Mouse (Mus musculus) stomach, embryonic 16.5 days (tissue): ENCODE data around the gene Hoxa6. TPM values are rescaled to one million over a fixed set of nuclear protein-coding genes. Genes with fewer than 3 reads are reported as not detected.
A peak's percentile ranks its signal among the peaks of the same experiment; 100 is the strongest.

Experiments
- ATAC-seq: fragments of 200-750 bp; cut with Nextera tagmentation; 2 replicates; pipeline ENCODE4 v1.8.0; 2017; ENCODE audit warnings: moderate number of reproducible peaks, moderate TSS enrichment; ENCODE audit not compliant: insufficient read depth, low FRiP score
- H3K27ac ChIP-seq: fragments of 300-500 bp; sonication (generic); 2 replicates; pipeline ENCODE4 v1.5.1; 2014; ENCODE audit warnings: low read length
- H3K27me3 ChIP-seq: fragments of 300-500 bp; sonication (generic); 2 replicates; pipeline ENCODE4 v1.6.1; 2014; ENCODE audit warnings: low read length, control low read depth, mixed read lengths; ENCODE audit not compliant: control insufficient read depth, insufficient read depth
- H3K36me3 ChIP-seq: fragments of 300-500 bp; sonication (generic); 2 replicates; pipeline ENCODE4 v1.6.1; 2014; ENCODE audit warnings: low read length; ENCODE audit not compliant: control insufficient read depth, insufficient read depth
- H3K4me1 ChIP-seq: fragments of 300-500 bp; sonication (generic); 2 replicates; pipeline ENCODE4 v1.6.1; 2014; ENCODE audit warnings: low read length, control low read depth, mixed read lengths; ENCODE audit not compliant: control insufficient read depth, insufficient read depth
- H3K4me2 ChIP-seq: fragments of 300-500 bp; sonication (generic); 2 replicates; pipeline ENCODE4 v1.6.1; 2014; ENCODE audit warnings: low read depth, low read length, mixed read lengths
- H3K4me3 ChIP-seq: fragments of 300-500 bp; sonication (generic); replicated peaks from 2 replicates; pipeline ENCODE4 v1.5.1; 2014; ENCODE audit warnings: mild to moderate bottlenecking, low read length
- H3K9ac ChIP-seq: fragments of 300-500 bp; sonication (generic); 2 replicates; pipeline ENCODE4 v1.6.1; 2014; ENCODE audit warnings: low read length
- H3K9me3 ChIP-seq: fragments of 300-500 bp; sonication (generic); replicated peaks from 2 replicates; pipeline ENCODE4 v1.6.1; 2016; ENCODE audit warnings: low read length, control low read depth; ENCODE audit not compliant: control insufficient read depth
- WGBS: fragments of 180-500 bp; shearing (Covaris S2); extraction: QIAGEN DNeasy Blood & Tissue Kit; methylation state at CpG from one replicate; pipeline ENCODE4 v1.1.7; 2014; 5-methylcytosine and 5-hydroxymethylcytosine counted together
- polyA plus RNA-seq: library from polyadenylated mRNA; unstranded; fragments of >200 nt; fragmentation: Nextera tagmentation; extraction: Ambion mirVana; gene quantifications from 2 replicates; pipeline ENCODE4 v1.2.1, GENCODE M21; 2015

Gene Hoxa6
- polyA plus RNA-seq, 1 experiment from 2014 or later: 1.3 TPM

DNA sequence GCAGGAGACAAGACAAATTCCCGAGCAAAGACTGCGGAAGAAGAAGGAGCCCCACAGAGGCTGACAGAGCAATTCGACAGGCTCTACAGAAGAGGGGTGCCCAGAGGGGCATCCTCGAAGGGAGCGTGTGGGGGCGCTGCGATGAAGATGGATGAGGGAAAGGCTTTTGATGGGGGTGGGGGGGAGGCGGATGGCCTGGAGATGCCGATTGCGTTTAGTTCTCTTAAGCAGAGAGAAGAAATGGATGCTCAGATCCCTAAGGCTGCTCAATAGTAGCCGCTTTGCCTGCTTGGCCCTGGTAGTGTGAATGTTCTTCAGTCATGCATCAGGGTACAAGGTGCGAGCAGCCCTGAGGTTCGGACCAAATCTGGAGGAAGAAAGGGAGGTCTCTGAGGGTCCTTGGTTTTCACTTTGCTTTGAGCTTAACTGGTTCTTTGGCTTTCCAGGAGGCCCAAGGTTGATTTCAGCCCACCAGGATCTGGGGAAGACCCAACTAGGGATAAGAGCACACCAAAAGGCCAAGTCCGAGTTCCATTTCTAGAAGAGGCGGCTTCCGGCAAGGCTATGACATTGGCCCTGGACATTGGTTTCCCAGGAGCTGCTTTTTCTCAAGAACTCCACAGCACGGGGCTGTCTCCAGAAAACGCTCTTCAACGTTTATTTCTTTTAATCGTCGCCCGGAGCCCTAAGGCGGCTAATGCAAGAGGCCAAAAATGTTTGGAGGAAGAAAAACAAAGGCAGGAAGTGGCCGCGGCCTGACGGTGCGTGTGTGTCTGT, 40.3 kb upstream of the Hoxa6 start:
- Histone ChIP-seq H3K9ac (no peak overlapping the region), H3K36me3 (no peaks in the 10 kb centered on the region), H3K27ac (no peak overlapping the region), H3K4me2 (no peak overlapping the region), H3K27me3 (peaks cover 86% of the 10 kb centered on the region), H3K4me1 (peaks cover 5% of the 10 kb centered on the region; the same call in 1 of the 2 replicates), H3K4me3 (no peak overlapping the region), H3K9me3 (no peaks in the 10 kb centered on the region)
- ATAC-seq: no peak
- 3% methylated on average over 27 of the region's 27 CpGs for WGBS

DNA sequence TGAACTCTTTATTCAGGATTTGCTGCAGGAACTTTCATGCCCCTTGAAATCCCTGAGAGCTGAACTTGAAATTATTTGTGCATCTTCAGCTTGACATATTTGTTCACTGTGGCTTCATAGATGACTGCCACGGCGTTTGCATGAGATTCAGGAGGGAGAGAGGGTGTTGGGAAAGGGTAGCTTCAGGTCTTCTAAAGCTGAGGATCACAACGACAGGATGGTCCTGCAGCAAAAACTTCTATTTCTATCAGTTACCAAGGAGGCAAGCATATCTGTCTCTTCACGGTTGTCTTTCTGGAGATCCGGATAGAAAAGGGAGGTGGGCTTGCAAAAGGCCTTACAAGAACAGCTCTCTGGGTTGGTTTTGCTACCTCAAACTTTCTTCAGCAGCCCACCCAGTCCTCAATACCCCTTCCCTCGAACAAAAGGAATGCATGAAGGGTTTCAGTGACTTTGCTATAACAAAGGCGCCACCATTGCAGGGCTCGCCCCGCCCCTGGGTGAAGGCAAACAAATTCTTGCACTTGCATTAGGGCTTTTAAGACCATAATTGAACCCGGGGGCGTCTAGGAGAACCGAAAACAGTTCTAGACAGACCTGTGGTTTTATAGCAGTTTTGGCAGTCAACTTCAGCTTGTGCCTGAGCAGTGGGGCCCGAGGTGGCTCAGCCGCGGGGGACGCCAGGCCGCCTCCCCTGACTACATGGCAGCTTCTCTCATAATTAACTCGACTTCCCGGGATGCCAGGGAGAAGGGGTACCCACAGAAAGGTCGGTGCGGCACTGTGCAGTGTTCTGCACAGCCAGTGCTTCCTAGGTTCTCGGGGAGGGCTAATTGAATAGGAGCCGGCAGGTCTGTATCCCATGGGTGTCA, 39.5 kb upstream of the Hoxa6 start:
- H3K9ac ChIP-seq: no peak overlapping the region
- no peak overlapping the region for H3K27ac ChIP-seq
- no peak for ATAC-seq
- peaks cover 5% of the 10 kb centered on the region; the same call in 1 of the 2 replicates for H3K4me1 ChIP-seq
- H3K4me3 ChIP-seq: no peak overlapping the region
- no peaks in the 10 kb centered on the region for H3K36me3 ChIP-seq
- 1% methylated on average over 23 of the region's 23 CpGs for WGBS
- H3K27me3 ChIP-seq: peaks cover 95% of the 10 kb centered on the region
- H3K4me2 ChIP-seq: no peak overlapping the region
- H3K9me3 ChIP-seq: no peaks in the 10 kb centered on the region

DNA sequence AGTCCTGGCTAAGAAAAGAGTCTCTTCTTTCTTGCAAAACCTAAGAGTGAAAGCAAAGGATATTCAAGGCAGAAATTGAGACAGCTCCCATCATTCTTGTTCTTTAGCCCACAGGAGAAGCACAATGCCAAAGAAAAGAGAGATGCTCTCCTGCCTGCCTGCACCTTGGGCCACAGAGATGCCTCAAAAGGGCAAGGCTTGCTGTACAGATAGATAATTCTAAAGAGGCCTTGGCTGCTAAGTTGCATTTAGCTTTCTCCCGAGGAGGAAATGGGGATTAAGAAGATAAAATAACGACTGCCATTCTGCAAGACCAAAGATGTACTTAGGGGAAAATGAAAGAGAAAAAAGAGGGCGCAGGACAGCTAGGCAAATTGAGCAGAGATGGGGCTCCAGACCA, 38.4 kb upstream of the Hoxa6 start:
- H3K4me2 ChIP-seq: no peak overlapping the region
- H3K27me3 ChIP-seq: peaks cover 95% of the 10 kb centered on the region
- no peak for ATAC-seq
- no peaks in the 10 kb centered on the region for H3K9me3 ChIP-seq
- WGBS: 6% methylated on average over 3 of the region's 3 CpGs
- peaks cover 5% of the 10 kb centered on the region; the same call in 1 of the 2 replicates for H3K4me1 ChIP-seq
- no peaks in the 10 kb centered on the region for H3K36me3 ChIP-seq
- no peak overlapping the region for H3K4me3 ChIP-seq
- H3K9ac ChIP-seq: no peak overlapping the region
- no peak overlapping the region for H3K27ac ChIP-seq

DNA sequence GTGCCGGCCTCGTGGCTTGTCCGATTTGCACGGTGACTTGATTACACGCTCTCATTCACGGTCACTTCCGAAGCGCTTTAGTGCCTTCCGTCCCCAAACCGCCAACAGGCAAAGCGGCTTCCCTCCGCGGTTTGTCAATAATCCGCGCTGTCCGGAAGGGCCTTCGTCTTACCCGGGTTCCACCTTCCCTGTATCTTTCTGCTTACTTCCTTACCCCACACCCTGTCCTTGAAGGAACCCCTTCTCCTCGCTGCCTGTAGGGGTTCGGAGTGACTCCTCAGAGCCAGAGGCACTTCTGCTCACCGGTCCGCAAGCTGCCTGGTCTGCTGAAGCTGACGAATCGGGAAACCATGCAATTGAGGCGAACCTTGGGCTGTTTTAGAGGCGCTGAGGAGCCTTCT, 37.9 kb upstream of the Hoxa6 start:
- 1% methylated on average over 26 of the region's 26 CpGs for WGBS
- Histone ChIP-seq H3K4me1 (peaks cover 5% of the 10 kb centered on the region; the same call in 1 of the 2 replicates), H3K4me2 (no peak overlapping the region), H3K27me3 (peaks cover 95% of the 10 kb centered on the region), H3K27ac (no peak overlapping the region), H3K36me3 (no peaks in the 10 kb centered on the region), H3K4me3 (no peak overlapping the region), H3K9me3 (no peaks in the 10 kb centered on the region), H3K9ac (no peak overlapping the region)
- no peak for ATAC-seq

DNA sequence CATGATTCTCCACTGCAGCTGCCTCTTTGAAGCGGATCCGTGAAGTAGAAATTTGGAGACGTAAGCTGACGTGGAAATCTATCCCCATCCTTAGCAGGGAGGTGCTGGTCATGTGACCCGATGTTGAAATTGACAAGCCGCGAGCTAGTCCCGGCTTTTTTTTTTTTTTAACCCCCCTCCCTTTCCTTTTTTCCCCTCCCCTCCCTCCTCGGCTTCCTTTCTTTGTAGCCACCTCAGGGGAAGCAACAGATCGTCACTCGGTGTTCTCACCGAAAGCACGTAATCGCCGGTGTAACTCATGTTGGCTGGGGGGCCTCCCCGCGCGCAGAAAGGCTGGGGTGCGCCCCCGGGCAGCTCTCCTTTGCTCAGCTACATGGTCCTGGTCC, 37.2 kb upstream of the Hoxa6 start, which contains the start of gene Hoxa11:
Gene Hoxa11 (minus strand): TSS at position 54 of the 386 bp plus-strand sequence.
- Histone ChIP-seq H3K27me3 (peaks cover 95% of the 10 kb centered on the region), H3K27ac (no peak within 1 kb of the TSS), H3K36me3 (no peaks in the 10 kb centered on the region), H3K4me1 (peaks cover 5% of the 10 kb centered on the region; the same call in 1 of the 2 replicates), H3K4me2 (no peak within 1 kb of the TSS), H3K4me3 (peak within 1 kb of the TSS; percentile 20; the same call in 1 of the 2 replicates), H3K9ac (no peak within 1 kb of the TSS), H3K9me3 (no peaks in the 10 kb centered on the region)
- no peak for ATAC-seq
- WGBS: 3% methylated on average over 20 of the region's 20 CpGs

DNA sequence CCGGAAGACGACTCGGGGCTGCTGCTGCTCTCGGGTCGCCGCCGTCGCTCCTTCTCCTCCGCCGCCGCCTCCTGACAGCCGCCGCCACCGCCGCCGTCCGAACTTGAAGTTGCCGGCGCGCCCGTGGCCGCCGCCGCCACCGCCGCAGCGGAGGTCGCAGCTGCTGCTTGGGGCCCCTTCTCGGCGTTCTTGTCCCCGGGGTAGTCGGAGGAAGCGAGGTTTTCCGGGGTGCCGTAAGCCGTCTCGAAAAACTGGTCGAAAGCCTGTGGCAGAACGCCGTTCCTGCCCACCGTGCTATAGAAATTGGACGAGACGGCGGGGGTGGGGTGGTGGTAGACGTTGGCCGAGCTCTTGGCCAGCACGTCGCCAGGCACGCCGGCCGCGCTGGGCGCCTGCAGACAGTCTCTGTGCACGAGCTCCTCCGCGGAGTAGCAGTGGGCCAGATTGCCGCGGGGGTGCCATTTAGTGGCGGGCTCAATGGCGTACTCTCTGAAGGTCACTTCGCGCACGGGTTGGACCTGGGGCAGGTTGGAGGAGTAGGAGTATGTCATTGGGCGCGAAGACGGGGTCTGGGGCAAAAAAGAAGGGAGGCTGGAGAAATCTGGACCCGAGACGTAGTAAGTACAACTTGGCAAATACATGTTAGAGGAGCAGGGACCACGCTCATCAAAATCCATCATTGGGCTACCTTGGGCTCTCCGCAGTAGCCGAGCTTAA, 36.7 kb upstream of the Hoxa6 start:
- no peak overlapping the region for H3K4me2 ChIP-seq
- H3K9ac ChIP-seq: no peak overlapping the region
- H3K9me3 ChIP-seq: no peaks in the 10 kb centered on the region
- no peak overlapping the region for H3K27ac ChIP-seq
- H3K36me3 ChIP-seq: no peaks in the 10 kb centered on the region
- H3K27me3 ChIP-seq: peaks cover 97% of the 10 kb centered on the region
- ATAC-seq: no peak
- H3K4me1 ChIP-seq: peaks cover 5% of the 10 kb centered on the region
- H3K4me3 ChIP-seq: peak overlapping the region; percentile 20; the same call in 1 of the 2 replicates
- under 1% methylated on average over 70 of the region's 71 CpGs for WGBS

DNA sequence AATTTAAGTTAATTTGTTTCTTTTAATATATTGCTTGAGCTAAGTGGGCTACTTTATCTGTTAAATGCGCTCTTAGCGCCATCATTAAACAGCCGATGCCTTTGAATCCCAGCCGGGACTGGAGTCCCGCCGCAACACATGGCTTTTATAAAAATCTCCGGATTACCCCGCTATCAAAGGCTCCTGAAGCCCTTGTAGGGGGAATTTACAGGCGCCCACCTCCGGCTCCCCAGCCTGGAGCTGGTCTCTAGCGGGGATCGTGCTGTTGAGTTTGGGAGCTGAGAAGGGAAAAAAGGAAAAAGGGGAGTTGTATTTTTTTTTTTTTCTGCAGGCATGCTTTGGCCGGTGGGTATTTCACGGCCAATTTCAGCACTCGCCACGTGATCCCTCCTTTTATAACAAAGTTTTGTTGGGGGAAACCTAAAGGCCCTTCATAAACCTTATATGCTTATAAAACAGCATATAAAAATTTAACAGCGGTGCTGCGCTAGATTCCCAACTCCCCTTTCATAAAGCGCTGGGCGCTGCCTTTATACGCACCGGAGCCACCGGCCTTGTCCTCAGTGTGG, 36.0 kb upstream of the Hoxa6 start:
- H3K4me1 ChIP-seq: peaks cover 8% of the 10 kb centered on the region
- H3K36me3 ChIP-seq: no peaks in the 10 kb centered on the region
- ATAC-seq: no peak
- no peak overlapping the region for H3K9ac ChIP-seq
- WGBS: 3% methylated on average over 23 of the region's 23 CpGs
- no peaks in the 10 kb centered on the region for H3K9me3 ChIP-seq
- H3K27me3 ChIP-seq: peaks cover 97% of the 10 kb centered on the region
- H3K4me2 ChIP-seq: no peak overlapping the region
- no peak overlapping the region for H3K27ac ChIP-seq
- peak overlapping the region; percentile 20; the same call in 1 of the 2 replicates for H3K4me3 ChIP-seq

DNA sequence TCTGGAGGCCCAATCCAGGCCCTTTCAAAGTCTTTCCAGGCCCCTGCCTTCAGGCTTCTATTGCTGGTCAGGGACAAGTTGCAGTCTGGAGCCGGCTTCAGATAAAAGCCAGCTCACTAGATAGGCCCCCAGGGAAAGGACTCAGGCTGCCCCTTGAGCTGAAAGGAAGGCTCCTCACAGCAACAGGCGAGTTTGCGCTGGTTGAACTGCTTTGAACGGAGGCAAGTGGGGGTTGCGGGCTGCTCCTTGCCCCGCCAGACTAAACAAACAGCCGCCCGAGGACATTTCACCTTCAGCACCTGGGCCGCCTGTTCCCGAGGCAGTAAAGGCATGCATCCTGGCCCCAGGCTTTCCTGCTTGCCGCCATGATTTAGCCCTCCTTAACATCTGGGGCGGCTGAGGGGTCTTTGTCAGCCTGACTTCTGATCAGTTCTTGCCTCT, 35.2 kb upstream of the Hoxa6 start:
- Histone ChIP-seq H3K36me3 (no peaks in the 10 kb centered on the region), H3K4me2 (no peak overlapping the region), H3K27me3 (peaks cover 95% of the 10 kb centered on the region), H3K9me3 (no peaks in the 10 kb centered on the region), H3K9ac (no peak overlapping the region), H3K27ac (no peak overlapping the region), H3K4me1 (peaks cover 8% of the 10 kb centered on the region), H3K4me3 (no peak overlapping the region)
- 2% methylated on average over 12 of the region's 12 CpGs for WGBS
- no peak for ATAC-seq
